Mouse (Mus musculus) myocyte (in vitro differentiated cells): Measurements from ENCODE around the gene Ttll10. TPM values are rescaled to one million over a fixed set of nuclear protein-coding genes. Genes with fewer than 3 reads are reported as not detected.

Experiments
- H3K27me3 ChIP-seq: one replicate; pipeline ENCODE4 v1.6.1; 2011; ENCODE audit not compliant: control insufficient read depth, insufficient read depth, insufficient read length
- H3K36me3 ChIP-seq: one replicate; pipeline ENCODE4 v1.6.1; 2011; ENCODE audit not compliant: control insufficient read depth, insufficient read depth
- H3K4me2 ChIP-seq: one replicate; pipeline ENCODE4 v1.6.1; 2011; ENCODE audit warnings: low read depth, control low read depth
- H3K4me3 ChIP-seq: one replicate; pipeline ENCODE4 v1.5.1; 2011; ENCODE audit warnings: mild to moderate bottlenecking, control low read depth, moderate library complexity
- H3K79me2 ChIP-seq: one replicate; pipeline ENCODE4 v1.6.1; 2011; ENCODE audit not compliant: control insufficient read depth, insufficient read depth
- H3ac ChIP-seq: one replicate; pipeline ENCODE4 v1.6.1; 2011; ENCODE audit not compliant: control insufficient read depth, insufficient read length
- CEBPB ChIP-seq: IDR thresholded peaks from 2 replicates; pipeline ENCODE4 v1.6.1; 2011; ENCODE audit warnings: mild to moderate bottlenecking, moderate library complexity; ENCODE audit not compliant: poor library complexity, insufficient read depth, severe bottlenecking
- E2F4 ChIP-seq: IDR thresholded peaks from one replicate; pipeline ENCODE4 v1.6.1; 2011; ENCODE audit warnings: mild to moderate bottlenecking, control low read depth, moderate library complexity; ENCODE audit not compliant: insufficient read depth
- MAX ChIP-seq: IDR thresholded peaks from one replicate; pipeline ENCODE4 v1.6.1; 2011; ENCODE audit warnings: low read depth, mild to moderate bottlenecking, control low read depth
- MYOD1 ChIP-seq, 3 experiments: IDR thresholded peaks; one replicate each; pipeline ENCODE4 v1.6.1; 2011; ENCODE audit warnings: control low read depth in 2 of 3, low read depth in 2 of 3, mild to moderate bottlenecking in 2 of 3, moderate library complexity in 1 of 3; ENCODE audit not compliant: insufficient read length in 2 of 3, control insufficient read depth in 1 of 3
- MYOG ChIP-seq, 3 experiments: IDR thresholded peaks; one replicate each; pipeline ENCODE4 v1.6.1; 2011; ENCODE audit warnings: control low read depth in 2 of 3, low read depth in 2 of 3, mild to moderate bottlenecking in 2 of 3; ENCODE audit not compliant: insufficient read length in 2 of 3, control insufficient read depth in 1 of 3, insufficient read depth in 1 of 3
- POLR2A ChIP-seq: IDR thresholded peaks from one replicate; pipeline ENCODE4 v1.6.1; 2011; ENCODE audit warnings: low read depth, mild to moderate bottlenecking, control low read depth, moderate library complexity; ENCODE audit not compliant: insufficient read length
- POLR2AphosphoS2 ChIP-seq: IDR thresholded peaks from one replicate; pipeline ENCODE4 v1.6.1; 2011; ENCODE audit warnings: low read depth, control low read depth; ENCODE audit not compliant: insufficient read length
- REST ChIP-seq: IDR thresholded peaks from one replicate; pipeline ENCODE4 v1.6.1; 2011; ENCODE audit warnings: mild to moderate bottlenecking, control low read depth, moderate library complexity; ENCODE audit not compliant: insufficient read depth, insufficient read length
- SRF ChIP-seq: IDR thresholded peaks from one replicate; pipeline ENCODE4 v1.6.1; 2011; ENCODE audit warnings: low read depth; ENCODE audit not compliant: control insufficient read depth, insufficient read length
- TCF12 ChIP-seq: IDR thresholded peaks from one replicate; pipeline ENCODE4 v1.6.1; 2011; ENCODE audit warnings: mild to moderate bottlenecking, control low read depth; ENCODE audit not compliant: poor library complexity, insufficient read depth, severe bottlenecking
- TCF3 ChIP-seq: IDR thresholded peaks from one replicate; pipeline ENCODE4 v1.6.1; 2011; ENCODE audit warnings: low read depth, control low read depth; ENCODE audit not compliant: insufficient read length
- USF1 ChIP-seq: IDR thresholded peaks from one replicate; pipeline ENCODE4 v1.6.1; 2011; ENCODE audit warnings: low read depth, mild to moderate bottlenecking, control low read depth, moderate library complexity
- polyA plus RNA-seq: library from polyadenylated mRNA; unstranded; fragments of >200 nt; fragmentation: generic; extraction: Trizol; gene quantifications from one replicate; pipeline ENCODE4 v1.2.1, GENCODE M21; 2012; ENCODE audit warnings: missing spikeins

Ttll10 gene
- polyA plus RNA-seq, 1 experiment: not detected

DNA sequence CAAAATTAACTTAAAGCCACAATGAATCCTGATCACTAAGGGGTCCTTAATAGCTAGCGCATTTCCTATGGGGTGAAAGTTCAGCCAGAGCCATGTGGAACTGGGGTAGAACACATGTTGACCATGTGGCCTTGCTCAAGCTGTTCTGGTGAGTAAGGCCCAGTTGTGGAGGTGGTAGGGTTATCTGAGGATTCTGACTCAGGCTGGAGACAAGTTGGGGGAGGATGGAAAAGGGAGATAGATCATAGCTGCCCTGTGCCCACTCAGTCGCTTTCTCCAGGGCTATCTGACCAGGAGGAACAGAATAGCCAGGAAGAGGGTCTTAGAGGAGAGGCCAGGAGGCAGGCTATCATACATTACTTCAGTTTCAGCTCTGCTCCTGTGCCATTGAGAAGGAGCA is 44.8 kb downstream of the Ttll10 start:
- peaks cover 15% of the 10 kb centered on the region for H3K36me3 ChIP-seq
- H3ac ChIP-seq: no peak overlapping the region
- TF ChIP-seq TCF3: no peak
- TF ChIP-seq POLR2AphosphoS2: peak; percentile 7
- TF ChIP-seq USF1: no peak
- no peak overlapping the region for H3K4me3 ChIP-seq
- H3K79me2 ChIP-seq: no peaks in the 10 kb centered on the region
- no peaks in the 10 kb centered on the region for H3K27me3 ChIP-seq
- no peak overlapping the region for H3K4me2 ChIP-seq

DNA sequence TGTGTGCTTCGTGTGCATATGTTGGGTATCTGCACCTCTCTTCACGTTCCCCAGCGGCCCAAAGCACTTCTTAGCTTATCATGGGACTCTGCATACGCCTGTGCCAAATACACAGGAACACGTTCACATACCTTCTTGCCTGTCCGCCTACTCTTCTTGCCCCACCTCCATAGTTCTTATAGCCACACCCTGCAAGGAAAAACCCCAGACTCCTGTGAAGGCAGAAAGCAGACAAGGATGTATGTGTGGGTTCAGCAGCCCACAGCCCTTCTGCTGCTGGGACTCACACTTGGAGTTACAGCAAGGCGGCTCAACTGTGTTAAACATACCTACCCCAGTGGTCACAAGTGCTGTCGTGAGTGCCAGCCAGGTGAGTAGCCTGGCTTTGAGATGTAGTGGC is 45.6 kb downstream of the Ttll10 start, which contains the start of gene Tnfrsf4:
Tnfrsf4 (plus strand) TSS at position 207 of the 400 bp plus-strand sequence.
- Histone ChIP-seq H3K4me3 (no peak within 1 kb of the TSS), H3K27me3 (no peaks in the 10 kb centered on the region), H3ac (no peak within 1 kb of the TSS), H3K36me3 (peaks cover 23% of the 10 kb centered on the region), H3K4me2 (no peak within 1 kb of the TSS), H3K79me2 (no peaks in the 10 kb centered on the region)
- TF ChIP-seq USF1 (no peak), POLR2AphosphoS2 (no peak)

DNA sequence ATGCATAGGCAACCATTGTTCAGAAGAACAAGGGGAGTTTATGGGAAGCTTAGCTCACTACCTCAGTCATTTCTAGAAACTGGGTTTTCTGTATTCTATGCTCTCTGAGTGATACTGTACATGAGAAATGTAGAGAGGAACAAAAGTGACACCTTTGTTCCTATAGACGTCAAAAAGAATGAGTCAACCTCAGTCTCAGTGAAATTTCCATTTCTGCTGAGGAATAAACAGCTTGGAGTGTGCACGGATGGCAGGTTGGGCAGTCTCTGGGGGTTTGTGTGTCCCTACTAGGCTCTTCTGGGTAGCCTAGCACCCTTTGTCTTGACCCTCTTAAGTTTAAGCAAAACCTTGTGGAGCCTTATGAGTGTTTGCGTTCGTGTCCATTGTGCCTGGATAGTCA is 50.8 kb downstream of the Ttll10 start:
- H3K36me3 ChIP-seq: peaks cover 48% of the 10 kb centered on the region
- no peak overlapping the region for H3ac ChIP-seq
- no peak overlapping the region for H3K4me2 ChIP-seq
- H3K27me3 ChIP-seq: no peaks in the 10 kb centered on the region
- TF ChIP-seq POLR2A (no peak), E2F4 (no peak), POLR2AphosphoS2 (no peak), REST (no peak), SRF (no peak), TCF3 (no peak), TCF12 (no peak), MYOG (IDR thresholded peaks at IDR 0.05; ENCODE audit: control insufficient read depth in 1 of 3, insufficient read depth in 1 of 3, insufficient read length in 2 of 3, low read depth in 2 of 3) (no peak), MAX (no peak), MYOD1 (IDR thresholded peaks at IDR 0.05; ENCODE audit: control insufficient read depth in 1 of 3, insufficient read length in 2 of 3, low read depth in 2 of 3) (no peak)
- no peaks in the 10 kb centered on the region for H3K79me2 ChIP-seq
- no peak overlapping the region for H3K4me3 ChIP-seq

DNA sequence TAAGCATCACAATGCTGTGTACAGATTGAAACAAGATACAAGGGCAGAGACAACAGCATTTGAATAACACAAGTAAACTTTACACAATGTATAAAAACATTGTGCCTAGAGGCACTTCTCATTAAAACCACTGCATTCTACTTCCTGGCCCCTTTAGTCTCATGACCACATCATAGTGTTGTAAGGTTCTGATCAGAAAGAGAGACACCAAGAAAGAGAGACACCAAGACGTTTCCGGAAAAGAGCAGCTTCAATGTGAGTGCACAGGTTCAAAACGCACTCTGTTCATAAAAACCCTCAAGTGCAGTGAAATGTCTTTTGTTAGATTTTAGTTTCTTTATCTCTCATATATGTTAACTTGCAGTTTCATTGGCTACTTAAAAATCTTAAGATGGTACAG is 55.1 kb downstream of the Ttll10 start:
- no peak for TF ChIP-seq USF1
- TF ChIP-seq MYOD1 (IDR thresholded peaks at IDR 0.05; ENCODE audit: control insufficient read depth in 1 of 3, insufficient read length in 2 of 3, low read depth in 2 of 3): no peak
- no peak for TF ChIP-seq POLR2AphosphoS2
- TF ChIP-seq E2F4: no peak
- TF ChIP-seq TCF3: no peak
- Histone ChIP-seq H3K36me3 (peaks cover 63% of the 10 kb centered on the region), H3ac (no peak overlapping the region), H3K4me2 (no peak overlapping the region), H3K4me3 (no peak overlapping the region), H3K79me2 (no peaks in the 10 kb centered on the region), H3K27me3 (no peaks in the 10 kb centered on the region)

DNA sequence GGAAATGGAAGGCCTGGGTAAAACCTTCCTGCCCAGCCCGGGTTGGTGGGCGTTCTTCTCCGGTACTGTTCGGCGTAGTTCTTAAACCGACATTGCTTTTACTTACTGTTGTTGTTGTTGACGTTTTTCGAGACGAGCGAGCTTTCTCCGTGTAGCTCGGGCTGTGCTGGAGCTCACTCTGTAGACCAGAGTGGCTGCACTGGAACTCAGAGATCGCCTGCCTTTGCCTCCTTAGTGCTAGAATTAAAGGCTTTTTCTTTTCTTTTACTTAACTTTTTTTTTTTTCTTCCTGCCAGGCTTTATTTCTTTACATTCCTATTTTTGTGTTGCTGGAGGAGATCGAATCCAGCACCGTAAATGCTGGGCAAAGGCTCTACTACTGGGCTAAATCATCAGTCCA is 65.6 kb downstream of the Ttll10 start:
- Histone ChIP-seq H3K4me3 (peak overlapping the region; percentile 97), H3ac (peak overlapping the region; percentile 93), H3K27me3 (no peaks in the 10 kb centered on the region), H3K36me3 (peaks cover 6% of the 10 kb centered on the region), H3K79me2 (peaks cover 47% of the 10 kb centered on the region), H3K4me2 (peak overlapping the region; percentile 96)
- TF ChIP-seq REST: no peak
- TF ChIP-seq MYOG (IDR thresholded peaks at IDR 0.05; ENCODE audit: control insufficient read depth in 1 of 3, insufficient read depth in 1 of 3, insufficient read length in 2 of 3, low read depth in 2 of 3): no peak
- no peak for TF ChIP-seq TCF3
- TF ChIP-seq E2F4: no peak
- TF ChIP-seq MAX: no peak
- TF ChIP-seq MYOD1 (IDR thresholded peaks at IDR 0.05; ENCODE audit: control insufficient read depth in 1 of 3, insufficient read length in 2 of 3, low read depth in 2 of 3): no peak
- TF ChIP-seq USF1: no peak
- TF ChIP-seq TCF12: no peak
- TF ChIP-seq POLR2A: no peak
- TF ChIP-seq POLR2AphosphoS2: no peak
- no peak for TF ChIP-seq CEBPB
- TF ChIP-seq SRF: no peak
